Mouse (Mus musculus) olfactory bulb, adult 2 months (tissue): ENCODE data around the gene Aptx. TPM values are rescaled to one million over a fixed set of nuclear protein-coding genes. Genes with fewer than 3 reads are reported as not detected.

ENCODE experiments used
- H3K27ac ChIP-seq: fragments of 200-500 bp; 2 replicates; pipeline ENCODE4 v1.5.1; 2012; ENCODE audit warnings: low read depth, low read length; ENCODE audit not compliant: insufficient read depth
- H3K4me1 ChIP-seq: fragments of 200-500 bp; 2 replicates; pipeline ENCODE4 v1.6.1; 2012; ENCODE audit warnings: low read length; ENCODE audit not compliant: control insufficient read depth, insufficient read depth
- H3K4me3 ChIP-seq: fragments of 200-500 bp; 2 replicates; pipeline ENCODE4 v1.5.1; 2012; ENCODE audit warnings: mild to moderate bottlenecking, low read depth, low read length, moderate library complexity; ENCODE audit not compliant: insufficient read depth
- CTCF ChIP-seq: fragments of 200-500 bp; IDR thresholded peaks from 2 replicates; pipeline ENCODE4 v1.5.1; 2012; ENCODE audit warnings: low read depth, mild to moderate bottlenecking, low read length, moderate library complexity; ENCODE audit not compliant: insufficient read depth
- POLR2A ChIP-seq: fragments of 200-500 bp; IDR thresholded peaks from 2 replicates; pipeline ENCODE4 v1.6.1; 2012; ENCODE audit warnings: mild to moderate bottlenecking, low read depth, low read length, moderate library complexity; ENCODE audit not compliant: insufficient read depth
- WGBS: fragments of 180-500 bp; shearing (Covaris S2); methylation state at CpG from one replicate; pipeline ENCODE4 v1.1.7; 2018; 5-methylcytosine and 5-hydroxymethylcytosine counted together
- polyA plus RNA-seq: library from polyadenylated mRNA; stranded (reverse); fragments of >200 nt; gene quantifications from 2 replicates; pipeline ENCODE4 v1.2.4, GENCODE M21; 2012; ENCODE audit warnings: low replicate concordance; ENCODE audit not compliant: missing spikeins, insufficient read depth, insufficient read length

The Aptx gene
- polyA plus RNA-seq, 1 experiment, result not detected

- H3K27ac ChIP-seq, result peak overlapping the region; percentile 38; the same call in 1 of the 2 replicates
- WGBS, result 96% methylated on average over 8 of the region's 8 CpGs
- peaks cover 4% of the 10 kb centered on the region for H3K4me1 ChIP-seq
- no peak overlapping the region for H3K4me3 ChIP-seq
- TF ChIP-seq POLR2A (no peak), CTCF (no peak)
Measured at GRCm38 (mm10) chr4:40720910-40721309, 17.9 kb upstream of the Aptx start.

GRCm38 (mm10) chr4:40717141-40717540 is 14.1 kb upstream of the Aptx start:
- WGBS, result 78% methylated on average over 3 of the region's 3 CpGs
- Histone ChIP-seq H3K4me3 (no peak overlapping the region), H3K27ac (no peak overlapping the region), H3K4me1 (peaks cover 4% of the 10 kb centered on the region)
- TF ChIP-seq CTCF, result no peak
- TF ChIP-seq POLR2A, result no peak

- Histone ChIP-seq H3K27ac (peak overlapping the region; percentile 95), H3K4me3 (no peak overlapping the region), H3K4me1 (0 out of 2 replicates have a peak, but pooled peaks cover 2% of the 10 kb centered on the region)
- 12% methylated on average over 9 of the region's 9 CpGs for WGBS
- TF ChIP-seq CTCF, result no peak
- no peak for TF ChIP-seq POLR2A
Measured at GRCm38 (mm10) chr4:40703710-40704275, 799 bp upstream of the Aptx start.

GRCm38 (mm10) chr4:40701796-40702195 is 1.2 kb downstream of the Aptx start:
- H3K4me3 ChIP-seq, result no peak overlapping the region
- WGBS, result 83% methylated on average over 3 of the region's 3 CpGs
- TF ChIP-seq CTCF (no peak), POLR2A (no peak)
- no peak overlapping the region for H3K27ac ChIP-seq
- H3K4me1 ChIP-seq, result 0 out of 2 replicates have a peak, but pooled peaks cover 2% of the 10 kb centered on the region

GRCm38 (mm10) chr4:40700216-40700615 is 2.8 kb downstream of the Aptx start:
- H3K4me1 ChIP-seq, result 0 out of 2 replicates have a peak, but pooled peaks cover 2% of the 10 kb centered on the region
- WGBS, result 79% methylated on average over 8 of the region's 8 CpGs
- TF ChIP-seq CTCF, result no peak
- H3K27ac ChIP-seq, result no peak overlapping the region
- no peak overlapping the region for H3K4me3 ChIP-seq

- TF ChIP-seq CTCF, result no peak
- no peak overlapping the region for H3K27ac ChIP-seq
- H3K4me3 ChIP-seq, result no peak overlapping the region
- 85% methylated on average over 7 of the region's 7 CpGs for WGBS
- no peaks in the 10 kb centered on the region for H3K4me1 ChIP-seq
Measured at GRCm38 (mm10) chr4:40697059-40697458, 5.9 kb downstream of the Aptx start.

- Histone ChIP-seq H3K27ac (no peak overlapping the region), H3K4me1 (no peaks in the 10 kb centered on the region), H3K4me3 (no peak overlapping the region)
- 90% methylated on average over 11 of the region's 11 CpGs for WGBS
- TF ChIP-seq CTCF (no peak), POLR2A (no peak)
Measured at GRCm38 (mm10) chr4:40691100-40691499, 11.9 kb downstream of the Aptx start.

- Histone ChIP-seq H3K4me3 (no peak overlapping the region), H3K27ac (no peak overlapping the region), H3K4me1 (no peaks in the 10 kb centered on the region)
- TF ChIP-seq POLR2A (no peak), CTCF (no peak)
- 88% methylated on average over 2 of the region's 2 CpGs for WGBS
Measured at GRCm38 (mm10) chr4:40683306-40683705, 19.7 kb downstream of the Aptx start.

- H3K4me1 ChIP-seq, result no peaks in the 10 kb centered on the region
- 91% methylated on average over 5 of the region's 5 CpGs for WGBS
- TF ChIP-seq POLR2A, result no peak
- no peak for TF ChIP-seq CTCF
- H3K4me3 ChIP-seq, result no peak overlapping the region
- no peak overlapping the region for H3K27ac ChIP-seq
Measured at GRCm38 (mm10) chr4:40682359-40682758, 20.6 kb downstream of the Aptx start.

GRCm38 (mm10) chr4:40681908-40682307 is 21.1 kb downstream of the Aptx start:
- Histone ChIP-seq H3K4me3 (no peak overlapping the region), H3K4me1 (no peaks in the 10 kb centered on the region), H3K27ac (no peak overlapping the region)
- WGBS, result 4% methylated on average over 3 of the region's 3 CpGs
- TF ChIP-seq CTCF (no peak), POLR2A (no peak)
